Mouse (Mus musculus) hindbrain, embryonic 16.5 days (tissue): ENCODE measurements around the gene Mrpl48. TPM values are rescaled to one million over a fixed set of nuclear protein-coding genes. Genes with fewer than 3 reads are reported as not detected.

Experiments used
- ATAC-seq: fragments of 200-750 bp; cut with Nextera tagmentation; 2 replicates; pipeline ENCODE4 v1.8.0; 2017; ENCODE audit warnings: moderate TSS enrichment, moderate library complexity
- H3K27ac ChIP-seq: fragments of 300-500 bp; sonication (generic); 2 replicates; pipeline ENCODE4 v1.5.1; 2014; ENCODE audit warnings: low read depth, mild to moderate bottlenecking, control low read depth, low read length, moderate library complexity
- H3K27me3 ChIP-seq: fragments of 300-500 bp; sonication (generic); replicated peaks from 2 replicates; pipeline ENCODE4 v1.6.1; 2014; ENCODE audit warnings: low read length; ENCODE audit not compliant: control insufficient read depth, insufficient read depth
- H3K36me3 ChIP-seq: fragments of 300-500 bp; sonication (generic); 2 replicates; pipeline ENCODE4 v1.6.1; 2014; ENCODE audit warnings: mild to moderate bottlenecking, low read length, moderate library complexity, mixed read lengths; ENCODE audit not compliant: control insufficient read depth, insufficient read depth
- H3K4me1 ChIP-seq: fragments of 300-500 bp; sonication (generic); 2 replicates; pipeline ENCODE4 v1.6.1; 2014; ENCODE audit warnings: low read depth, low read length; ENCODE audit not compliant: control insufficient read depth, insufficient read depth
- H3K4me2 ChIP-seq: fragments of 300-500 bp; sonication (generic); 2 replicates; pipeline ENCODE4 v1.6.1; 2014; ENCODE audit warnings: mild to moderate bottlenecking, low read length, control low read depth, moderate library complexity
- H3K4me3 ChIP-seq: fragments of 300-500 bp; sonication (generic); 2 replicates; pipeline ENCODE4 v1.5.1; 2014; ENCODE audit warnings: mild to moderate bottlenecking, low read length, control low read depth, moderate library complexity
- H3K9ac ChIP-seq: fragments of 300-500 bp; sonication (generic); 2 replicates; pipeline ENCODE4 v1.6.1; 2014; ENCODE audit warnings: low read depth, mild to moderate bottlenecking, control low read depth, low read length, moderate library complexity
- H3K9me3 ChIP-seq: fragments of 300-500 bp; sonication (generic); 2 replicates; pipeline ENCODE4 v1.6.1; 2014; ENCODE audit warnings: mild to moderate bottlenecking, low read length, moderate library complexity; ENCODE audit not compliant: control insufficient read depth
- WGBS: fragments of 180-500 bp; shearing (Covaris S2); extraction: QIAGEN DNeasy Blood & Tissue Kit; methylation state at CpG from one replicate; pipeline ENCODE4 v1.1.7; 2014; 5-methylcytosine and 5-hydroxymethylcytosine counted together
- polyA plus RNA-seq: library from polyadenylated mRNA; unstranded; fragments of >200 nt; fragmentation: Nextera tagmentation; extraction: Ambion mirVana; gene quantifications from 2 replicates; pipeline ENCODE4 v1.2.1, GENCODE M21; 2015

Mrpl48 gene
- polyA plus RNA-seq, 1 experiment from 2014 or later: 90.5 TPM

DNA sequence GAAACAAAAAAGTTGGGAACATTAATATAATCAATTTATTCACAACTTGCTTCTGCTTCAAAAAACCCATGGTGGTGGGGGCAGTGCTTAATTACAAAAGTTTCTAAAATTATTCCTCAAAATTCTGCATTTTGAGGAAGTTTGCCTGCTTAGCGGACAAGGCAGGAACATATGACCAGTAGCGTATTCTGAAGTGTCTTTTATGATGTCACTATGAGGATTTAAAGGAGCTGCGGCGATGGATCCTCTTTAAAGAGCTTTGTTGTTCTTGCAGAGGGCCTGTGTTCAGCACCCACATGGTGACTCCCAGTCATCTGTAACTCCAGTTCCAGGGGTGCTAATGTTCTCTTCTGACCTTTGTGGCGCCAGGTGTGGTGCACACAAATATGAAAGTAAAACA is 77.3 kb downstream of the Mrpl48 start:
- Histone ChIP-seq H3K27ac (no peak overlapping the region), H3K36me3 (no peaks in the 10 kb centered on the region), H3K4me3 (no peak overlapping the region), H3K4me2 (no peak overlapping the region), H3K9ac (no peak overlapping the region), H3K9me3 (no peaks in the 10 kb centered on the region), H3K27me3 (no peaks in the 10 kb centered on the region), H3K4me1 (no peaks in the 10 kb centered on the region)
- no peak for ATAC-seq
- 93% methylated on average over 5 of the region's 5 CpGs for WGBS

GRCm38 (mm10) chr7:100524669-100525068 is 83.4 kb downstream of the Mrpl48 start:
- WGBS: 74% methylated on average over 8 of the region's 8 CpGs
- Histone ChIP-seq H3K9me3 (no peaks in the 10 kb centered on the region), H3K4me2 (no peak overlapping the region), H3K36me3 (no peaks in the 10 kb centered on the region), H3K4me3 (no peak overlapping the region), H3K27me3 (no peaks in the 10 kb centered on the region), H3K27ac (no peak overlapping the region), H3K4me1 (no peaks in the 10 kb centered on the region), H3K9ac (no peak overlapping the region)
- ATAC-seq: no peak

DNA sequence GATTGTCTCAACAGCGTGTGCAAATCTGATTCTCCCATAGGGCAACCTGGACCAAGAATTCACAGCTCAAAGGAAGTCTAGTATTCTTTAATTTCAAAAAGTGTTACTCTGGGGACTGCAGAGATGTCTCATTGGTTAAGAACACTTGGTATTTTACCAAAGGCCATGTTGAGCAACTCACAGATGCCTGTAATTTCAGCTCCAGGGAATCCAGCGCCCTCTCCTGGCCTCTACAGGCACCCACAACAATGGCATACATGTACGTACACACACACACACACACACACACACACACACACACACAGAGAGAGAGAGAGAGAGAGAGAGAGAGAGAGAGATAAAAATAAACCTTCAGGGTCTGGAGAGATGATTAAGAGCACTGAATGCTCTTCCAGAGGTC is 85.9 kb downstream of the Mrpl48 start:
- H3K27me3 ChIP-seq: no peaks in the 10 kb centered on the region
- H3K9ac ChIP-seq: no peak overlapping the region
- H3K4me2 ChIP-seq: no peak overlapping the region
- H3K27ac ChIP-seq: no peak overlapping the region
- no peak for ATAC-seq
- no peaks in the 10 kb centered on the region for H3K36me3 ChIP-seq
- WGBS: 79% methylated on average over 3 of the region's 3 CpGs
- no peaks in the 10 kb centered on the region for H3K4me1 ChIP-seq
- H3K4me3 ChIP-seq: no peak overlapping the region
- no peaks in the 10 kb centered on the region for H3K9me3 ChIP-seq

GRCm38 (mm10) chr7:100520663-100521285 is 87.3 kb downstream of the Mrpl48 start:
- Histone ChIP-seq H3K27me3 (no peaks in the 10 kb centered on the region), H3K4me3 (no peak overlapping the region), H3K9ac (no peak overlapping the region), H3K4me1 (no peaks in the 10 kb centered on the region), H3K27ac (no peak overlapping the region), H3K9me3 (no peaks in the 10 kb centered on the region), H3K4me2 (no peak overlapping the region), H3K36me3 (no peaks in the 10 kb centered on the region)
- WGBS: 24% methylated on average over 10 of the region's 10 CpGs
- ATAC-seq: peak; percentile 86

GRCm38 (mm10) chr7:100520204-100520603 is 87.9 kb downstream of the Mrpl48 start:
- H3K4me3 ChIP-seq: no peak overlapping the region
- no peaks in the 10 kb centered on the region for H3K27me3 ChIP-seq
- no peak for ATAC-seq
- whole genome bisulfite sequencing: 76% methylated on average over 7 of the region's 7 CpGs
- H3K4me2 ChIP-seq: no peak overlapping the region
- no peaks in the 10 kb centered on the region for H3K9me3 ChIP-seq
- no peaks in the 10 kb centered on the region for H3K36me3 ChIP-seq
- H3K27ac ChIP-seq: no peak overlapping the region
- H3K9ac ChIP-seq: no peak overlapping the region
- H3K4me1 ChIP-seq: no peaks in the 10 kb centered on the region

- WGBS: 47% methylated on average over 11 of the region's 11 CpGs
- H3K27me3 ChIP-seq: no peaks in the 10 kb centered on the region
- no peaks in the 10 kb centered on the region for H3K9me3 ChIP-seq
- no peak within 1 kb of the TSS for H3K27ac ChIP-seq
- H3K9ac ChIP-seq: no peak within 1 kb of the TSS
- peak within 1 kb of the TSS; percentile 26 for H3K4me2 ChIP-seq
- H3K36me3 ChIP-seq: no peaks in the 10 kb centered on the region
- H3K4me3 ChIP-seq: no peak within 1 kb of the TSS
- peak; percentile 79 for ATAC-seq
- peaks cover 2% of the 10 kb centered on the region; the same call in 1 of the 2 replicates for H3K4me1 ChIP-seq
Observed at GRCm38 (mm10) chr7:100514573-100514972, 93.5 kb downstream of the Mrpl48 start, which contains the start of gene Dnajb13. Gene Dnajb13, minus strand, starts transcription at chr7:100514960.

DNA sequence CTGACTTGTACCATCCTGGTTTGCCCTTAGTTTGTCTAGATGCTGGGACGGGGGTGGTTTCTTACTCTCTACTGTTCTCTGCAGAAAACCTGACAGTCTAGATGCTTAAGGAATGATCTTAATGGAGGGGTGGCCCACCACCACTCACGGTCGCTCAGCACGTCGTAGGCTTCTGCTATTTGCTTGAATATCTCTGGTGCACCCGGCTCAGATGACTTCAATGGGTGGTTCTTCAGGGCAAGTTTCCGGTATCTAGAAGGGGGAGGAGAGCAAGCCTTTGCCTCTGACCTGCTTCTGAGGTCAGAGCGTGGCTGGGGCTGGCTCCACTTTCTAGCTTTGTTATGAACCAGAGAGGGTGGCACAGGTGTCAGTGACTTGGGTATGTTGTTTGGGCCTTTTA is 96.5 kb downstream of the Mrpl48 start:
- H3K4me3 ChIP-seq: no peak overlapping the region
- H3K36me3 ChIP-seq: no peaks in the 10 kb centered on the region
- H3K9ac ChIP-seq: no peak overlapping the region
- no peaks in the 10 kb centered on the region for H3K9me3 ChIP-seq
- 88% methylated on average over 8 of the region's 8 CpGs for WGBS
- H3K4me2 ChIP-seq: no peak overlapping the region
- H3K27ac ChIP-seq: no peak overlapping the region
- no peak for ATAC-seq
- H3K4me1 ChIP-seq: peaks cover 2% of the 10 kb centered on the region; the same call in 1 of the 2 replicates
- no peaks in the 10 kb centered on the region for H3K27me3 ChIP-seq

DNA sequence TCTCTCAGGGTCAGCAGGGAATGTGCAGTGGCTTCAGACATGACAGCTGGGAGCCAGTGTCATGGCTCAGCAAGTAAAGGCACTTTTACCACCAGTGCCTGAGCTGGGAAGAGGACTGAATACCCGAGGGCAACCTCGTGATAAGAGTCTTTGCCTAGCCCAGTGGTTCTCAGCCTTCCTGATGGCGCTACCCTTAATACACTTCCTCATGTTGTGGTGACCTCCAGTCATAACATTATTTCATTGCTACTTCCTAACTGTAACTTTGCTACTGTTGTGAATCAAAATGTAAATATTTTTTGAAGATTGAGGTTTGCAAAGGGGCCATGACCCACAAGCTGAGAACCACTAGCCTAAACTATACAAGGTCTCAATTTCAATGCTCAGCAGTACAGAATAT is 99.4 kb downstream of the Mrpl48 start:
- H3K27me3 ChIP-seq: no peaks in the 10 kb centered on the region
- H3K4me3 ChIP-seq: no peak overlapping the region
- H3K36me3 ChIP-seq: no peaks in the 10 kb centered on the region
- H3K9me3 ChIP-seq: no peaks in the 10 kb centered on the region
- no peak overlapping the region for H3K9ac ChIP-seq
- ATAC-seq: no peak
- no peak overlapping the region for H3K4me2 ChIP-seq
- no peak overlapping the region for H3K27ac ChIP-seq
- WGBS: 75% methylated on average over 3 of the region's 3 CpGs
- H3K4me1 ChIP-seq: no peaks in the 10 kb centered on the region

- H3K4me1 ChIP-seq: no peaks in the 10 kb centered on the region
- no peaks in the 10 kb centered on the region for H3K36me3 ChIP-seq
- WGBS: 76% methylated on average over 4 of the region's 4 CpGs
- no peak overlapping the region for H3K4me3 ChIP-seq
- no peak for ATAC-seq
- no peak overlapping the region for H3K4me2 ChIP-seq
- no peak overlapping the region for H3K27ac ChIP-seq
- H3K9ac ChIP-seq: no peak overlapping the region
- H3K9me3 ChIP-seq: no peaks in the 10 kb centered on the region
- H3K27me3 ChIP-seq: no peaks in the 10 kb centered on the region
Observed at GRCm38 (mm10) chr7:100506494-100506893, 101.6 kb downstream of the Mrpl48 start.
